Mouse (Mus musculus) C2C12 (cell line): ENCODE measurements at regions not wholly inside any gene's neighbourhood (a gene's known extent, or its start where the extent isn't known, plus 50 kb on each side); places are given as distances from the start of the nearest gene placed in this dataset.

Experiments used
- H3K27me3 ChIP-seq: one replicate; pipeline ENCODE4 v1.6.1; 2011; ENCODE audit not compliant: control insufficient read depth, insufficient read depth, insufficient read length
- H3K36me3 ChIP-seq: one replicate; pipeline ENCODE4 v1.6.1; 2011; ENCODE audit not compliant: control insufficient read depth, insufficient read depth
- H3K4me3 ChIP-seq: one replicate; pipeline ENCODE4 v1.5.1; 2011; ENCODE audit warnings: mild to moderate bottlenecking, control low read depth; ENCODE audit not compliant: poor library complexity, insufficient read depth, severe bottlenecking
- H3K79me2 ChIP-seq: one replicate; pipeline ENCODE4 v1.6.1; 2011; ENCODE audit not compliant: control insufficient read depth, insufficient read depth
- H3K79me3 ChIP-seq: one replicate; pipeline ENCODE4 v1.6.1; 2011; ENCODE audit warnings: low read depth, control low read depth
- H3ac ChIP-seq: one replicate; pipeline ENCODE3; 2011; ENCODE audit warnings: low read depth; ENCODE audit not compliant: control insufficient read depth, insufficient read length
- CEBPB ChIP-seq: IDR thresholded peaks from one replicate; pipeline ENCODE4 v1.6.1; 2011; ENCODE audit warnings: low read depth, mild to moderate bottlenecking, control low read depth, moderate library complexity
- CTCF ChIP-seq: IDR thresholded peaks from one replicate; pipeline ENCODE4 v1.5.1; 2011; ENCODE audit not compliant: control insufficient read depth, insufficient read depth, insufficient read length
- FOSL1 ChIP-seq: IDR thresholded peaks from one replicate; pipeline ENCODE4 v1.8.0; 2011; ENCODE audit warnings: mild to moderate bottlenecking, low read length; ENCODE audit not compliant: poor library complexity, insufficient read depth, severe bottlenecking
- MAX ChIP-seq: IDR thresholded peaks from one replicate; pipeline ENCODE4 v1.6.1; 2011; ENCODE audit warnings: mild to moderate bottlenecking, control low read depth
- MYOD1 ChIP-seq: IDR thresholded peaks from one replicate; pipeline ENCODE4 v1.6.1; 2011; ENCODE audit warnings: low read depth; ENCODE audit not compliant: control insufficient read depth, insufficient read length
- MYOG ChIP-seq: IDR thresholded peaks from one replicate; pipeline ENCODE4 v1.6.1; 2011; ENCODE audit not compliant: control insufficient read depth, insufficient read length; ENCODE audit errors: extremely low read depth
- USF1 ChIP-seq: IDR thresholded peaks from one replicate; pipeline ENCODE4 v1.6.1; 2011; ENCODE audit warnings: low read depth, mild to moderate bottlenecking, control low read depth, moderate library complexity

- H3ac ChIP-seq, result no peak overlapping the region
- H3K79me2 ChIP-seq, result no peaks in the 10 kb centered on the region
- no peak for TF ChIP-seq MYOD1
- TF ChIP-seq CTCF, result no peak
- TF ChIP-seq USF1, result no peak
- no peak for TF ChIP-seq MYOG
- TF ChIP-seq FOSL1, result no peak
- TF ChIP-seq CEBPB, result no peak
- TF ChIP-seq MAX, result no peak
- no peaks in the 10 kb centered on the region for H3K36me3 ChIP-seq
- no peaks in the 10 kb centered on the region for H3K79me3 ChIP-seq
- peaks cover 9% of the 10 kb centered on the region for H3K27me3 ChIP-seq
- H3K4me3 ChIP-seq, result no peak overlapping the region
Observed at GRCm38 (mm10) chr15:40068051-40068450, 66.1 kb upstream of the 9330182O14Rik start.

- Histone ChIP-seq H3K79me2 (no peaks in the 10 kb centered on the region), H3K79me3 (no peaks in the 10 kb centered on the region), H3K27me3 (no peaks in the 10 kb centered on the region), H3ac (no peak overlapping the region), H3K4me3 (no peak overlapping the region), H3K36me3 (no peaks in the 10 kb centered on the region)
- TF ChIP-seq CEBPB (no peak), CTCF (no peak), FOSL1 (no peak), MAX (no peak), MYOG (no peak), MYOD1 (no peak)
Observed at GRCm38 (mm10) chr15:40075334-40075893, 58.8 kb upstream of the 9330182O14Rik start.

- no peaks in the 10 kb centered on the region for H3K79me2 ChIP-seq
- H3K27me3 ChIP-seq, result peaks cover 3% of the 10 kb centered on the region
- H3K4me3 ChIP-seq, result no peak overlapping the region
- TF ChIP-seq FOSL1 (no peak), MYOD1 (no peak), USF1 (no peak), MAX (no peak), MYOG (no peak), CTCF (no peak), CEBPB (no peak)
- H3ac ChIP-seq, result no peak overlapping the region
- no peaks in the 10 kb centered on the region for H3K79me3 ChIP-seq
- no peaks in the 10 kb centered on the region for H3K36me3 ChIP-seq
Observed at GRCm38 (mm10) chr15:40079872-40080271, 54.3 kb upstream of the 9330182O14Rik start.
